Mouse (Mus musculus) heart, adult 11 months (tissue): ENCODE measurements at regions not wholly inside any gene's neighbourhood (a gene's known extent, or its start where the extent isn't known, plus 50 kb on each side); places are given as distances from the start of the nearest gene placed in this dataset.
"Not testable (repeated sequence)": the region's sequence is repeated elsewhere in the genome, so short reads cannot be mapped to it uniquely, and the experiment has no call there.

Source experiments
- DNase-seq: peaks from one replicate; pipeline ENCODE4 v3.0.0; 2022

- peak; percentile 79 for DNase-seq
These were observed 172.9 kb upstream of the 9130204L05Rik start for GRCm38 (mm10) chr3:91263540-91263939.

GRCm38 (mm10) chr3:91254926-91255325 is 164.3 kb upstream of the 9130204L05Rik start:
- not testable (repeated sequence) for DNase-seq

GRCm38 (mm10) chr3:91223157-91223556 is 132.6 kb upstream of the 9130204L05Rik start:
- no peak for DNase-seq

- peak; percentile 10 for DNase-seq
These were observed 122.7 kb upstream of the 9130204L05Rik start for GRCm38 (mm10) chr3:91213280-91213679.
